Mouse (Mus musculus): Measurements from ENCODE around the gene Cd28. TPM values are rescaled to one million over a fixed set of nuclear protein-coding genes. Genes with fewer than 3 reads are reported as not detected.

The Cd28 gene
- polyA plus RNA-seq, 1 experiment from 2014 or later = 0.42 TPM

- ATAC-seq (ENCODE audit: insufficient number of reproducible peaks, insufficient read depth, low FRiP score, low read depth) = no peak
- H3K9ac ChIP-seq (ENCODE audit: low read length) = no peak overlapping the region
- 83% methylated on average over 6 of the region's 6 CpGs for WGBS
- no peaks in the 10 kb centered on the region for H3K36me3 ChIP-seq (ENCODE audit: control insufficient read depth, insufficient read depth, low read length)
- peaks cover 8 to 11% of the 10 kb centered on the region in 2 experiments for H3K4me1 ChIP-seq (ENCODE audit: control insufficient read depth in 2 of 2, insufficient read depth in 2 of 2, low read length in 2 of 2)
- H3K9me3 ChIP-seq (ENCODE audit: control insufficient read depth, low read length) = no peaks in the 10 kb centered on the region
- no peak overlapping the region for H3K4me2 ChIP-seq (ENCODE audit: low read length)
- no peak overlapping the region for H3K27ac ChIP-seq (replicated peaks in 1 of 2; ENCODE audit: control insufficient read depth in 1 of 2, insufficient read depth in 1 of 2, low read depth in 2 of 2, low read length in 2 of 2)
- H3K4me3 ChIP-seq (ENCODE audit: control insufficient read depth in 1 of 2, insufficient read depth in 1 of 2, low read depth in 1 of 2, low read length in 2 of 2) = no peak overlapping the region
- no peaks in the 10 kb centered on the region for H3K27me3 ChIP-seq (ENCODE audit: control insufficient read depth, insufficient read depth, low read length)
Measured at GRCm38 (mm10) chr1:60750201-60750765, 33.7 kb downstream of the Cd28 start.

GRCm38 (mm10) chr1:60751011-60751410, 34.4 kb downstream of the Cd28 start:
- no peak for ATAC-seq (ENCODE audit: insufficient number of reproducible peaks, insufficient read depth, low FRiP score, low read depth)
- 85% methylated on average over 4 of the region's 4 CpGs for WGBS
- no peak overlapping the region for H3K4me3 ChIP-seq (ENCODE audit: control insufficient read depth in 1 of 2, insufficient read depth in 1 of 2, low read depth in 1 of 2, low read length in 2 of 2)
- no peak overlapping the region for H3K4me2 ChIP-seq (ENCODE audit: low read length)
- no peaks in the 10 kb centered on the region for H3K27me3 ChIP-seq (ENCODE audit: control insufficient read depth, insufficient read depth, low read length)
- H3K27ac ChIP-seq (replicated peaks in 1 of 2; ENCODE audit: control insufficient read depth in 1 of 2, insufficient read depth in 1 of 2, low read depth in 2 of 2, low read length in 2 of 2) = no peak overlapping the region
- H3K36me3 ChIP-seq (ENCODE audit: control insufficient read depth, insufficient read depth, low read length) = no peaks in the 10 kb centered on the region
- H3K9ac ChIP-seq (ENCODE audit: low read length) = no peak overlapping the region
- H3K9me3 ChIP-seq (ENCODE audit: control insufficient read depth, low read length) = no peaks in the 10 kb centered on the region
- H3K4me1 ChIP-seq (ENCODE audit: control insufficient read depth in 2 of 2, insufficient read depth in 2 of 2, low read length in 2 of 2) = peaks cover 7 to 8% of the 10 kb centered on the region in 2 experiments; a peak in 3 of 4 replicates

DNA sequence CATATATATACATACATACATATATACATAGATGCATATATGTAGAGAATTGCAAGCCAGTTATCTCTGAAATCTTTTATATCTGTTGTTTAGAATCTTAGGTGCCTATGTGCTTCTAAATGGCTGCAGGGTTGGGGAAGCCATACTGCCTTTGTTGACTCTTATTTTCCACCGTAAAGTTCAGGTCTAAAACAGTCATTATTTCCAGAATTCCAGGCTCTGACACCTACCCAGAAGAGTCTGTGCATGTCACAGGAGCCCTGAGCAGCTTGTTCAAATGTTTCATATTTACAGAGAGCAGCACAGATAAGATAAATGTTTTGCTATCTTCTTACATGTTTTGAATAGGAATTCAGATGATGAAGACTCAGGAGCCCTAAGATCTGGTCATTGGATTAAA, 36.4 kb downstream of the Cd28 start:
- no peak overlapping the region for H3K4me2 ChIP-seq (ENCODE audit: low read length)
- H3K27me3 ChIP-seq (ENCODE audit: control insufficient read depth, insufficient read depth, low read length) = no peaks in the 10 kb centered on the region
- ATAC-seq (ENCODE audit: insufficient number of reproducible peaks, insufficient read depth, low FRiP score, low read depth) = no peak
- H3K4me3 ChIP-seq (ENCODE audit: control insufficient read depth in 1 of 2, insufficient read depth in 1 of 2, low read depth in 1 of 2, low read length in 2 of 2) = no peak overlapping the region
- WGBS = 70% methylated on average over 1 of the region's 1 CpGs
- H3K9ac ChIP-seq (ENCODE audit: low read length) = no peak overlapping the region
- H3K9me3 ChIP-seq (ENCODE audit: control insufficient read depth, low read length) = no peaks in the 10 kb centered on the region
- H3K4me1 ChIP-seq (ENCODE audit: control insufficient read depth in 2 of 2, insufficient read depth in 2 of 2, low read length in 2 of 2) = peaks cover 4 to 8% of the 10 kb centered on the region in 2 experiments; a peak in 3 of 4 replicates
- H3K36me3 ChIP-seq (ENCODE audit: control insufficient read depth, insufficient read depth, low read length) = no peaks in the 10 kb centered on the region
- no peak overlapping the region for H3K27ac ChIP-seq (replicated peaks in 1 of 2; ENCODE audit: control insufficient read depth in 1 of 2, insufficient read depth in 1 of 2, low read depth in 2 of 2, low read length in 2 of 2)

- Histone ChIP-seq H3K27me3 (ENCODE audit: control insufficient read depth, insufficient read depth, low read length) (no peaks in the 10 kb centered on the region), H3K9ac (ENCODE audit: low read length) (no peak overlapping the region), H3K4me3 (ENCODE audit: control insufficient read depth in 1 of 2, insufficient read depth in 1 of 2, low read depth in 1 of 2, low read length in 2 of 2) (no peak overlapping the region), H3K4me1 (ENCODE audit: control insufficient read depth in 2 of 2, insufficient read depth in 2 of 2, low read length in 2 of 2) (peaks cover 3 to 5% of the 10 kb centered on the region in 2 experiments; a peak in 3 of 4 replicates), H3K9me3 (ENCODE audit: control insufficient read depth, low read length) (no peaks in the 10 kb centered on the region), H3K36me3 (ENCODE audit: control insufficient read depth, insufficient read depth, low read length) (no peaks in the 10 kb centered on the region), H3K4me2 (ENCODE audit: low read length) (no peak overlapping the region), H3K27ac (replicated peaks in 1 of 2; ENCODE audit: control insufficient read depth in 1 of 2, insufficient read depth in 1 of 2, low read depth in 2 of 2, low read length in 2 of 2) (no peak overlapping the region)
- no peak for ATAC-seq (ENCODE audit: insufficient number of reproducible peaks, insufficient read depth, low FRiP score, low read depth)
- 88% methylated on average over 12 of the region's 12 CpGs for WGBS
Measured at GRCm38 (mm10) chr1:60753981-60754380, 37.4 kb downstream of the Cd28 start.

DNA sequence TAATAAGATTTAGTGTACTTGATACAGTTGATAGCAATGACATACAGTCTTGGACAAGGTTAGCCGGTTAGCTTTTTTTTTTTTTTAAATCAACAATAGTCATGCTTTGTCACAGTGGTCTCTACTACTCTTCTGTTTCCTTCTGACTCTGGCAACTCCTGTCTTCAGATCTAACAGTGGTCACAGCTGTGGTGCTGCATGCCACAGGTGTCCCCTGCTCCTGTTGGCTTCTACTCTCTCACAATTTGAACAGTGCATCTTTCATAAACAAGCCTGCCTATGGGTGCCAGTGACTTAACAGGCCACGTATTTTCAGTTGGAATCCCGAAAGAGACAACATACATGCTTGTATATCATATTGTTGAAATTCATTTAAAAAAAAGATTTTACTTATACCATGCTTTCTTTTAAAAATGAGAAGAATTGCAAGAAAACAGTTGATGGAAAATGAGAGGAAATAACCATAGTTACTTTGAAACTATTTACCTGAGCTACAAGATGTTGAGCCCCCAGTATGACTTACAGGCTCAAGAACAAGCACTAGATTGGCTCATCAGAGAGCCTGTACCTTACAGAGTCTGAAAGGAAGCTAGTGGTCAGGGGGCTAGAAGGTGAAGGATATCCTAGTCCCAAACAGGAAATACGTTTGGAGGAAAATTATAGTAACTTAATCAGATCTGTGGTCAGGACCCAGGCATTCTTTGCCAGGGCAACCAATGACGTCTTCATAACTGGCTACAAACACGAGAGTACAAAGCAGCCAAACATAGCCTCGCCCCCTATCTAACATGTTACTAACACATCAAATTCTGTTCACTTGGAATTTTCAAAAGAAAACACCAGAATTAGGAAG, 39.0 kb downstream of the Cd28 start:
- no peaks in the 10 kb centered on the region for H3K4me1 ChIP-seq (ENCODE audit: control insufficient read depth in 2 of 2, insufficient read depth in 2 of 2, low read length in 2 of 2)
- no peaks in the 10 kb centered on the region for H3K9me3 ChIP-seq (ENCODE audit: control insufficient read depth, low read length)
- no peak for ATAC-seq (ENCODE audit: insufficient number of reproducible peaks, insufficient read depth, low FRiP score, low read depth)
- no peak overlapping the region for H3K4me2 ChIP-seq (ENCODE audit: low read length)
- no peaks in the 10 kb centered on the region for H3K36me3 ChIP-seq (ENCODE audit: control insufficient read depth, insufficient read depth, low read length)
- no peak overlapping the region for H3K27ac ChIP-seq (replicated peaks in 1 of 2; ENCODE audit: control insufficient read depth in 1 of 2, insufficient read depth in 1 of 2, low read depth in 2 of 2, low read length in 2 of 2)
- no peak overlapping the region for H3K4me3 ChIP-seq (ENCODE audit: control insufficient read depth in 1 of 2, insufficient read depth in 1 of 2, low read depth in 1 of 2, low read length in 2 of 2)
- WGBS = 80% methylated on average over 7 of the region's 7 CpGs
- no peak overlapping the region for H3K9ac ChIP-seq (ENCODE audit: low read length)
- H3K27me3 ChIP-seq (ENCODE audit: control insufficient read depth, insufficient read depth, low read length) = no peaks in the 10 kb centered on the region

DNA sequence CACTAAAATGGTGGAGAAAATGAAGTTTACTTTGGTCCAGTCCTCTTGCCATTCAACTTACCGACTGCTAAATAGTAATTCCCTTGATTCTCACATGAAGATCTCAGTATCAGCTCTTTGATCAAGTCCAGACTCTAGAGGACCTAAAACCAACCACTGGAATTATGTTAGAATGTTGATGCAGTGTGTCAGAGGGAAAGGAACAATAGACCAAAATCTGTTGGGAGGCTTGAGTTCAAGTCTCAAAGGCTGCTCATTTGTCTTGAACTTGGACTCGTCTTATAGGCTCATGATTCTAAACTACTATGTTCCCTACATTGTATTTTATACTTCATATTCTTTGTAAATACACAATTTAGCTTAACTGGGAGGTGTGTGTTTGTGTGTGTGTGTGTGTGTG, 41.0 kb downstream of the Cd28 start:
- H3K4me3 ChIP-seq (ENCODE audit: control insufficient read depth in 1 of 2, insufficient read depth in 1 of 2, low read depth in 1 of 2, low read length in 2 of 2) = no peak overlapping the region
- ATAC-seq (ENCODE audit: insufficient number of reproducible peaks, insufficient read depth, low FRiP score, low read depth) = no peak

DNA sequence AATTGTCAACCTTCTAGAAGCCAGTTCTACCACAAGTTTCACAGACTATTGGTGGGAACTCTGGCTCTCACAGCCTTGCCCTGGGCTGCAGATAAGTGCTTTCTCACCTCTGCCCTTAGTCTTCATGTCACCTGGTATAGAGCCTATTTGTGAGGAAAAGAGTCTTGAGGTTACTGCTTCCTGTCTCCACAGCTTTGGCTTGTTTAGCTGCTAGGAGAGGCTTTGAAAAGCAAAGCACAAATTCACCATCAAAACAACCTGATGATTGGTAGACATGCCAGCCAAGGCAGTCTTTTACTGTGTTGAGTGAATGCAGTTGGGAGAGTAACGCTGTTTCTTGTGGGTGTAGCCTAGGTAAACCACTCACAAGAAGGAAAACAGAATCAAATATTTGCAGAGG, 41.6 kb downstream of the Cd28 start:
- Histone ChIP-seq H3K4me1 (ENCODE audit: control insufficient read depth in 2 of 2, insufficient read depth in 2 of 2, low read length in 2 of 2) (peaks cover 0 to 2% of the 10 kb centered on the region in 2 experiments; a peak in 1 of 4 replicates), H3K4me2 (ENCODE audit: low read length) (no peak overlapping the region), H3K9me3 (ENCODE audit: control insufficient read depth, low read length) (no peaks in the 10 kb centered on the region), H3K36me3 (ENCODE audit: control insufficient read depth, insufficient read depth, low read length) (no peaks in the 10 kb centered on the region), H3K27ac (replicated peaks in 1 of 2; ENCODE audit: control insufficient read depth in 1 of 2, insufficient read depth in 1 of 2, low read depth in 2 of 2, low read length in 2 of 2) (no peak overlapping the region), H3K9ac (ENCODE audit: low read length) (no peak overlapping the region), H3K27me3 (ENCODE audit: control insufficient read depth, insufficient read depth, low read length) (no peaks in the 10 kb centered on the region), H3K4me3 (ENCODE audit: control insufficient read depth in 1 of 2, insufficient read depth in 1 of 2, low read depth in 1 of 2, low read length in 2 of 2) (no peak overlapping the region)
- ATAC-seq (ENCODE audit: insufficient number of reproducible peaks, insufficient read depth, low FRiP score, low read depth) = no peak
- WGBS = 81% methylated on average over 1 of the region's 1 CpGs

More for the DNA sequence above, 41.0 kb downstream of the Cd28 start:
- no peaks in the 10 kb centered on the region for H3K27me3 ChIP-seq (ENCODE audit: control insufficient read depth, insufficient read depth, low read length)
- H3K36me3 ChIP-seq (ENCODE audit: control insufficient read depth, insufficient read depth, low read length) = no peaks in the 10 kb centered on the region
- 90% methylated on average over 2 of the region's 2 CpGs for whole genome bisulfite sequencing
- no peak overlapping the region for H3K9ac ChIP-seq (ENCODE audit: low read length)
- no peaks in the 10 kb centered on the region; a peak in 1 of 4 replicates for H3K4me1 ChIP-seq (ENCODE audit: control insufficient read depth in 2 of 2, insufficient read depth in 2 of 2, low read length in 2 of 2)
- H3K4me2 ChIP-seq (ENCODE audit: low read length) = no peak overlapping the region
- no peaks in the 10 kb centered on the region for H3K9me3 ChIP-seq (ENCODE audit: control insufficient read depth, low read length)
- no peak overlapping the region for H3K27ac ChIP-seq (replicated peaks in 1 of 2; ENCODE audit: control insufficient read depth in 1 of 2, insufficient read depth in 1 of 2, low read depth in 2 of 2, low read length in 2 of 2)

Measured in heart, embryonic 14.5 days (tissue).